Mouse (Mus musculus) effector memory CD4-positive, alpha-beta T cell, adult 7 months (primary cell): ENCODE measurements around the gene Elp1. TPM values are rescaled to one million over a fixed set of nuclear protein-coding genes. Genes with fewer than 3 reads are reported as not detected.

Source experiments
- polyA plus RNA-seq: library from polyadenylated mRNA; unstranded; fragments of 100-300 nt; shearing (Covaris generic); gene quantifications from one replicate; pipeline ENCODE4 v1.2.1, GENCODE M21; 2017

Elp1 gene
- polyA plus RNA-seq = 25.1 TPM

DNA sequence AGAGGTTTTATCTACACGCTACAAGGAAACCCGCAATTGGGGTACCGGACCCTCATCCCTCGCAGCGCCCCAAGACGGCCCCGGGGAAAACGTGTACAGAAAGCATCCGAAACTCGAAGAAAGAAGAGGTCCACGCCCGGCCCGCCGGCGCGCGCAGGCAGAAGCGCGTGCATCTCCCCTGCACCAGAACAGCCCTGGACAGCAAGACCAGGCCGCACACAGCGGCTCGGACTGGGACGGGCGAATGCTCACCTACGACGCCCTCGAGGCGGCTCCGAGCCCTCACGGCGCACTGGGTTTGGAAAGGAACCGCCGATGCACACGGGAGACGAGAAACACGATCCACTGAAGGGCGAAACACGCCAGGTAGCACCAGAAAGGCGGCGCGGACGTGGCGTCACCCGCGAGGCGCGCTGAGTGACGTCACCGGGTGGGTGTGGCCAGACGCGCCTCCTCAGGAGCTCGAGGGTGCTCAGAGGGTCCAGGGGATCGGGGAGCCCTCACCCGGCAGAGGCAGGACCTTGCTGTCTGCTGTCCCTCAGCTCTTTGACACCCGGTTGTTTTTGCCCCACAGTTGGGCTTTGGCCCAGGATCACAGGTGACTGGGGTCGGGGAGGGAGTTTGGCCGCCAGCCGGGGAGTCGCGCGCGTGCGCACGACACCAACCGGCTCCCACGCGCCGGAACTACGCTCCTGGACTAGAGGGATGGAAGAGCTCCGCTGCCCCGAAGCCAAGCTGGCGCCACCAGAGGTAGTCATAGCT lies at the start of gene Elp1, which contains the start of gene Fam206a:
Gene Elp1 (minus strand): TSS at position 425 of the 762 bp plus-strand sequence.
Gene Fam206a (plus strand): TSS at position 439 of the 762 bp plus-strand sequence.

DNA sequence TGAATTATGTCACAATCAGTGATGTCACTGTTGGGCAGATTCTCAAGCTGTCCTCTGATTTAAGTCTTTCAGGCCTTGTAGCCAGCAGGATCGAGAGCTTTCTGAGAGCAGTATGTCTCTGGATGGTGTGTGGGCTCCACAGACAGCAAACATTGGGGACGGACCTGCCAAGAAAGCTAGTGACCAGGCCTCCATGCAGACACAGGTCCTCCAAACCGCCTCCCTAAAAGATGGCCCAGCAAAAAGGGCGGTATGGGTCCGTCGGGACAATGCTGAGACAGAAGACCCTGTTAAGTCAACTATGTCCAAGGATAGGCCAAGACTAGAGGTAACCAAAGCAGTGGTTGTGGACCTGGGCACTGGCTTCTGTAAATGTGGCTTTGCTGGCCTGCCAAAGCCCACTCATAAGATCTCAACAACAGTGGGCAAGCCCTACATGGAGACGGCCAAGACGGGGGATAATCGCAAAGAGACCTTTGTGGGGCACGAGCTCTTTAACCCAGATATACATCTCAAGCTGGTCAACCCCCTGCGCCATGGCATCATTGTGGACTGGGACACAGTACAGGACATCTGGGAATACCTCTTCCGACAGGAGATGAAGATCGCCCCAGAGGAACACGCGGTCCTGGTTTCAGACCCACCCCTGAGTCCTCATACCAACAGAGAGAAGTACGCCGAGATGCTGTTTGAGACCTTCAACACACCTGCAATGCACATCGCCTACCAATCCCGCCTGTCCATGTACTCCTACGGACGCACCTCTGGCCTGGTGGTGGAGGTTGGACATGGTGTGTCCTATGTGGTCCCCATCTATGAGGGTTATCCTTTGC lies 58.6 kb downstream of the Elp1 start, which contains the start of gene Actl7a:
Gene Actl7a (plus strand): TSS at position 51 of the 833 bp plus-strand sequence.

DNA sequence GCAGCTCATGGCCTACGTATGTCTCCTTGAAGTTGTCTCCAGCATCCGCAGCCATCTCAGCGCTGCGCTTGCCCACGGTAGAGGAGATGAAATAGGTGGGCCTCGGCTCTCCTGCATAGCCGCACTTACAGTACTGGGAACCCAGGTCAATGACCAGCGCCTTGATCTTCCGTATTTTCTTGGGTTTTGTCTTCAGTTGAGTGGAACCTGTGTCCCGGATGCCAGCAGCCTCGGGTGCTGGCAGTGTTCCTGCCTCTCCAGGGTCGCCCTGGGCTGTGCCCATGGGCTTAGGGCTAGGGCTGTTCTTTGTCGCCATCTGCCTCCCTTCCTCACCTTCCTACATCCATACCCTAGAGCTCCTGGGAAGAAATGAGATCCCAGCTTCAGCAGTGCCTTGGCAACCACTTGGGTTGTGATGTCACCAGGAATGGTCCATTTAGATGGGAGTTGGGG lies 61.1 kb downstream of the Elp1 start, which contains the start of gene Actl7b:
Gene Actl7b (minus strand): TSS at position 403 of the 453 bp plus-strand sequence.

DNA sequence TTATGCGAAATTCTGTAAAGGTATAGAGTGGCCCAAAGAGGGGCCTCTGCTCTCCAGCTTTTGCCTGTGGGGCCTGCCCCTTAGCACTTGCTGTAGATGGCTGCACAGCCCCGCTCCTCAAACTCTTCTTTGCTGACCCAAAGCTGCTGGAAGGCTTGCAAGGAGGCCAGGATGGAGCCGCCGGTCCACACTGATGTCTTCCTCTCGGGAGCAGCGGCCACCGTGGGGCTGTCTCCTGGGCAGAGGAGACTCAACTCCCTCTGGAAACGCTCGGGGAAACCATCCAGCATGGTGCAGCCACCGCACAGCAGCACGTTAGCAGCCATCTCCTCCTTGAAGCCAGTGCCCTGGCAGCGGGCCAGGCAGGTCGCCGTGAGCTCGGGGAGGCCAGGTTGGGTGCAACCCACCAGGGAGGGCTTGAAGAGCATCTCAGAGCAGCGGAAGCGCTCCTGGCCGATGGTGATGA lies 62.1 kb downstream of the Elp1 start, which contains the start of gene Gm26657:
Gene Gm26657 (plus strand): TSS at position 51 of the 466 bp plus-strand sequence.

Other genes with a start within 250 kb of the Elp1 start
- gene Gm26657, start 62.3 kb downstream of the Elp1 start, polyA plus RNA-seq = not detected
- gene Actl7b, start 60.9 kb downstream of the Elp1 start, polyA plus RNA-seq = not detected
- gene Actl7a, start 58.9 kb downstream of the Elp1 start, polyA plus RNA-seq = not detected
- 10.3 TPM for gene Fam206a, start within 50 bp of the Elp1 start, polyA plus RNA-seq
- gene Ctnnal1, start 62.9 kb upstream of the Elp1 start, polyA plus RNA-seq = 2.2 TPM
- 10.8 TPM for gene Tmem245, start 145.1 kb upstream of the Elp1 start, polyA plus RNA-seq
- gene Frrs1l, start 188.1 kb upstream of the Elp1 start, polyA plus RNA-seq = not detected